In the genomic region with DNA sequence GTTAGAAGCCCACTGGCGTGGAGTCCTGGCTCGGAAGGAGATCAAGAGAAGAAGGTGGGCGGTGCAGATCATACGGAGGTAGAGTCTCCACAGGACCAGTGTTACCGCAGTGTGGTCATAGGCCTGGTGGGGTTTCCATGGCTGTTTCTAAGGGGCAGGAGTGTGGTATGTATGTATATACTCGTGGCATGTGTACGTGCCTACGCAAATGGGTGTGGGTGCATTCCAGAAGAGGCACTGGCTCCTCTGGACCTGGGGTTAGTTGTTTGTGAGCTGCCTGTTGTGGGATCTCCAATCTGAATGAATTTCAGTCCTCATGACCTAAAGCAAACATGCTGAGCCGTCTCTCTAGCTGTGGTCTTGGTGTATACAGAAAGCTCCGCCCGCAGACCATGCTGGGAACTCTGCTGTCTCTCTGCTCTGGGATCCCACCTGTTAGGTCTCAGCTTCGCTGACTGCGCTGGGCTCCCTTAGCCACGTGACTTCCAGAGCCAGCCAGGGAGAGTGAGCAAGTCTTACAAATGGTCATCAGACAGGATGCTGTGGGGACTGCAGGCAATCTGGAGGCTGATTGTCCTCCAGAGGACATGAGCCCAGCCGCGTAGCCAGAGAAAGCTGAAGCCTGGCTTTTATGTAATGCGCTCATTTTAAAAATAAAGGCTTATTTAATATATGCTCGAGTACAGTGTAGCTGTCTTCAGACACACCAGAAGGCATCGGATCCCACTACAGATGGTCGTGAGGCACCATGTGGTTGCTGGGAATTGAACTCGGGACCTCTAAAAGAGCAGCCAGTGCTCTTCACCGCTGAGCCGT, we compare ENCODE assay signal across 8 mouse cellular contexts. TPM values are rescaled to one million over a fixed set of nuclear protein-coding genes. Genes with fewer than 3 reads are reported as not detected.
DNase-seq lines count a peak whose midpoint lies in the region; ATAC-seq and TF ChIP-seq lines count a peak whose summit lies in the region.

No protein-coding gene starts in this region.

- peak overlapping the region; percentile 89 for H3K27ac ChIP-seq in intestine, embryonic 14.5 days (ENCODE audit: low read depth)
- peak overlapping the region; percentile 94 for H3K27ac ChIP-seq in lung, postnatal 0 days (ENCODE audit: low read length)
- peak overlapping the region; percentile 95 for H3K27ac ChIP-seq in stomach, embryonic 14.5 days (ENCODE audit: low read length)

- H3K9me3 ChIP-seq in E14TG2a.4 (ENCODE audit: low read length): no peaks in the 10 kb centered on the region
- no peaks in the 10 kb centered on the region for H3K9me3 ChIP-seq in intestine, embryonic 14.5 days (ENCODE audit: control insufficient read depth, low read length)
- H3K9me3 ChIP-seq in lung, postnatal 0 days (ENCODE audit: low read length): no peaks in the 10 kb centered on the region
- H3K9me3 ChIP-seq in stomach, embryonic 14.5 days (ENCODE audit: control insufficient read depth, low read depth, low read length): no peaks in the 10 kb centered on the region

- H3K4me2 ChIP-seq in intestine, embryonic 14.5 days (ENCODE audit: low read length): peak overlapping the region; percentile 38
- peak overlapping the region; percentile 20 for H3K4me2 ChIP-seq in lung, postnatal 0 days (replicated peaks; ENCODE audit: low read depth, low read length)
- H3K4me2 ChIP-seq in stomach, embryonic 14.5 days (replicated peaks; ENCODE audit: low read depth, low read length): peak overlapping the region; percentile 35

- no peaks in the 10 kb centered on the region for H3K27me3 ChIP-seq in E14TG2a.4 (ENCODE audit: insufficient read depth, low read length)
- no peaks in the 10 kb centered on the region for H3K27me3 ChIP-seq in intestine, embryonic 14.5 days (replicated peaks; ENCODE audit: control insufficient read depth, insufficient read depth, low read length)
- H3K27me3 ChIP-seq in lung, postnatal 0 days (replicated peaks; ENCODE audit: insufficient read depth, low read length): no peaks in the 10 kb centered on the region
- no peaks in the 10 kb centered on the region for H3K27me3 ChIP-seq in stomach, embryonic 14.5 days (ENCODE audit: control insufficient read depth, insufficient read depth, low read length)

- ATAC-seq in intestine, embryonic 14.5 days (replicated peaks; ENCODE audit: low FRiP score, low TSS enrichment, low read depth): peak; percentile 77
- peak; percentile 91 for ATAC-seq in lung, postnatal 0 days
- peak; percentile 81 for ATAC-seq in stomach, embryonic 14.5 days (ENCODE audit: insufficient number of reproducible peaks, insufficient read depth, low FRiP score, low read depth)

- TF ChIP-seq EP300 in lung, postnatal 0 days (IDR thresholded peaks at IDR 0.05): peak; percentile 80; the same call in 1 of the 2 replicates

- H3K4me3 ChIP-seq in E14TG2a.4 (replicated peaks; ENCODE audit: low read length): peak overlapping the region; percentile 55
- 0 out of 2 replicates have a peak overlapping the region, but pooled peaks have one; percentile 3 for H3K4me3 ChIP-seq in intestine, embryonic 14.5 days (ENCODE audit: low read depth, low read length)
- H3K4me3 ChIP-seq in lung, postnatal 0 days (ENCODE audit: low read depth, low read length): no peak overlapping the region
- peak overlapping the region; percentile 16; the same call in 1 of the 2 replicates for H3K4me3 ChIP-seq in stomach, embryonic 14.5 days (ENCODE audit: low read depth, low read length)

- DNase-seq in 416B (ENCODE audit: low read depth): peak; percentile 56
- peak; percentile 83 for DNase-seq in fibroblast of lung, adult 2 months (ENCODE audit: low read depth)
- DNase-seq in intestine, embryonic 14.5 days (ENCODE audit: low spot score): peak; percentile 91
- DNase-seq in lung, postnatal 0 days (ENCODE audit: low spot score): peak; percentile 90
- DNase-seq in ovary, adult 18-20 months (ENCODE audit: low spot score): no peak
- DNase-seq in urinary bladder, adult 18-20 months (ENCODE audit: low spot score in 2 of 2): no peak

- 35% methylated on average over 23 of the region's 23 CpGs for WGBS in intestine, embryonic 14.5 days
- WGBS in lung, postnatal 0 days: 30% methylated on average over 23 of the region's 23 CpGs
- 30% methylated on average over 23 of the region's 23 CpGs for WGBS in stomach, embryonic 14.5 days

- TF ChIP-seq CTCF in E14TG2a.4 (conservative IDR thresholded peaks at IDR 0.05; ENCODE audit: low read length): no peak
- no peak for TF ChIP-seq CTCF in lung, postnatal 0 days (IDR thresholded peaks at IDR 0.05)

- peaks cover 3% of the 10 kb centered on the region; the same call in 1 of the 2 replicates for H3K36me3 ChIP-seq in E14TG2a.4 (ENCODE audit: insufficient read depth, low read length)
- peaks cover 22% of the 10 kb centered on the region; the same call in 1 of the 2 replicates for H3K36me3 ChIP-seq in intestine, embryonic 14.5 days (ENCODE audit: control insufficient read depth, insufficient read depth, low read length)
- peaks cover 17% of the 10 kb centered on the region; the same call in 1 of the 2 replicates for H3K36me3 ChIP-seq in lung, postnatal 0 days (ENCODE audit: insufficient read depth, low read length)
- peaks cover 1% of the 10 kb centered on the region for H3K36me3 ChIP-seq in stomach, embryonic 14.5 days (ENCODE audit: control insufficient read depth, insufficient read depth, low read length)

- peaks cover 37% of the 10 kb centered on the region for H3K4me1 ChIP-seq in E14TG2a.4 (replicated peaks; ENCODE audit: low read depth, low read length)
- peaks cover 22% of the 10 kb centered on the region for H3K4me1 ChIP-seq in intestine, embryonic 14.5 days (replicated peaks; ENCODE audit: control insufficient read depth, insufficient read depth, low read length)
- H3K4me1 ChIP-seq in lung, postnatal 0 days (ENCODE audit: insufficient read depth, low read depth, low read length): peaks cover 12% of the 10 kb centered on the region; the same call in 1 of the 2 replicates
- peaks cover 18% of the 10 kb centered on the region; the same call in 1 of the 2 replicates for H3K4me1 ChIP-seq in stomach, embryonic 14.5 days (ENCODE audit: control insufficient read depth, insufficient read depth, low read length)

- 0 out of 2 replicates have a peak overlapping the region, but pooled peaks have one; percentile 8 for H3K9ac ChIP-seq in intestine, embryonic 14.5 days (ENCODE audit: low read length)
- peak overlapping the region; percentile 32; the same call in 1 of the 2 replicates for H3K9ac ChIP-seq in lung, postnatal 0 days (replicated peaks; ENCODE audit: low read depth)
- peak overlapping the region; percentile 28 for H3K9ac ChIP-seq in stomach, embryonic 14.5 days (replicated peaks; ENCODE audit: low read depth, low read length)

RNA-seq across cellular contexts. Expression of a gene that starts 23.2 kb away (rescaled TPM):
- polyA plus RNA-seq in intestine, embryonic 14.5 days (2014; fragmentation: Nextera tagmentation; extraction: Ambion mirVana): 116 and 131 TPM in 2 replicates
- 223 and 230 TPM in 2 replicates for polyA plus RNA-seq in lung, postnatal 0 days (2015; fragmentation: Nextera tagmentation; extraction: Ambion mirVana)
- 111 and 125 TPM in 2 replicates for polyA plus RNA-seq in stomach, embryonic 14.5 days (2014; fragmentation: Nextera tagmentation; extraction: Ambion mirVana)

RNA-seq across cellular contexts. Expression of a gene that starts 23.3 kb away (rescaled TPM):
- 49.0 and 51.8 TPM in 2 replicates for polyA plus RNA-seq in intestine, embryonic 14.5 days (2014; fragmentation: Nextera tagmentation; extraction: Ambion mirVana)
- polyA plus RNA-seq in lung, postnatal 0 days (2015; fragmentation: Nextera tagmentation; extraction: Ambion mirVana): 28.9 and 30.1 TPM in 2 replicates
- 46.3 and 51.6 TPM in 2 replicates for polyA plus RNA-seq in stomach, embryonic 14.5 days (2014; fragmentation: Nextera tagmentation; extraction: Ambion mirVana)

Comparison
In these comparisons a context has a peak if more than half of its experiments do, and no peak if none do; other contexts are left out.
1. DNase-seq: peak in 416B (single experiment), fibroblast of lung, adult 2 months (single experiment), intestine, embryonic 14.5 days (single experiment) and lung, postnatal 0 days (single experiment); none in ovary, adult 18-20 months (single experiment) and urinary bladder, adult 18-20 months (0 of 2).
2. Peak in every context shown above with its lines, with median percentiles within 50 percentile points of each other: ATAC-seq, H3K27ac ChIP-seq, H3K4me2 ChIP-seq and H3K9ac ChIP-seq.